Mouse (Mus musculus) intestine, postnatal 0 days (tissue): ENCODE data around the gene Mcam. TPM values are rescaled to one million over a fixed set of nuclear protein-coding genes. Genes with fewer than 3 reads are reported as not detected.

Experiments used
- ATAC-seq: fragments of 200-750 bp; cut with Nextera tagmentation; 2 replicates; pipeline ENCODE4 v1.8.0; 2017; ENCODE audit warnings: mild to moderate bottlenecking, moderate TSS enrichment, moderate library complexity
- H3K27ac ChIP-seq: fragments of 300-500 bp; sonication (generic); 2 replicates; pipeline ENCODE4 v1.5.1; 2014; ENCODE audit warnings: mild to moderate bottlenecking, low read depth, low read length, moderate library complexity
- H3K27me3 ChIP-seq: fragments of 300-500 bp; sonication (generic); replicated peaks from 2 replicates; pipeline ENCODE4 v1.6.1; 2014; ENCODE audit warnings: low read length, mixed read lengths; ENCODE audit not compliant: control insufficient read depth, insufficient read depth
- H3K36me3 ChIP-seq: fragments of 300-500 bp; sonication (generic); 2 replicates; pipeline ENCODE4 v1.6.1; 2014; ENCODE audit warnings: mild to moderate bottlenecking, moderate library complexity; ENCODE audit not compliant: control insufficient read depth, insufficient read depth
- H3K4me1 ChIP-seq: fragments of 300-500 bp; sonication (generic); replicated peaks from 2 replicates; pipeline ENCODE4 v1.6.1; 2014; ENCODE audit warnings: antibody characterized with exemption, low read length, mixed read lengths; ENCODE audit not compliant: control insufficient read depth, insufficient read depth
- H3K4me2 ChIP-seq: fragments of 300-500 bp; sonication (generic); replicated peaks from 2 replicates; pipeline ENCODE4 v1.6.1; 2014; ENCODE audit warnings: low read depth, mild to moderate bottlenecking, moderate library complexity
- H3K4me3 ChIP-seq: fragments of 300-500 bp; sonication (generic); 2 replicates; pipeline ENCODE4 v1.5.1; 2014; ENCODE audit warnings: low read depth, low read length
- H3K9ac ChIP-seq: fragments of 300-500 bp; sonication (generic); 2 replicates; pipeline ENCODE4 v1.6.1; 2014; ENCODE audit warnings: mild to moderate bottlenecking, low read depth, low read length
- H3K9me3 ChIP-seq: fragments of 300-500 bp; sonication (generic); 2 replicates; pipeline ENCODE4 v1.6.1; 2016; ENCODE audit warnings: mixed run types; ENCODE audit not compliant: control insufficient read depth
- CTCF ChIP-seq: sonication (generic); IDR thresholded peaks from 2 replicates; pipeline ENCODE4 v1.5.1; 2016; ENCODE audit warnings: low read depth, mild to moderate bottlenecking, control low read depth, antibody characterized with exemption, moderate library complexity
- WGBS: fragments of 180-500 bp; shearing (Covaris S2); extraction: QIAGEN DNeasy Blood & Tissue Kit; methylation state at CpG from one replicate; pipeline ENCODE4 v1.1.7; 2014; 5-methylcytosine and 5-hydroxymethylcytosine counted together
- polyA plus RNA-seq: library from polyadenylated mRNA; unstranded; fragments of >200 nt; fragmentation: Nextera tagmentation; extraction: Ambion mirVana; gene quantifications from 2 replicates; pipeline ENCODE4 v1.2.1, GENCODE M21; 2015

The Mcam gene
- polyA plus RNA-seq, 1 experiment from 2014 or later, result 31.5 TPM

GRCm38 (mm10) chr9:44125546-44126428, 8.5 kb upstream of the Mcam start:
- no peak overlapping the region; the same call in 1 of the 2 replicates for H3K27ac ChIP-seq
- no peak overlapping the region for H3K4me3 ChIP-seq
- H3K4me1 ChIP-seq, result 0 out of 2 replicates have a peak, but pooled peaks cover 4% of the 10 kb centered on the region
- H3K27me3 ChIP-seq, result 0 out of 2 replicates have a peak, but pooled peaks cover 6% of the 10 kb centered on the region
- peak overlapping the region; percentile 35 for H3K4me2 ChIP-seq
- TF ChIP-seq CTCF, result peak; percentile 94
- ATAC-seq, result no peak
- H3K9ac ChIP-seq, result no peak overlapping the region
- H3K36me3 ChIP-seq, result no peaks in the 10 kb centered on the region
- 27% methylated on average over 18 of the region's 18 CpGs for WGBS
- no peaks in the 10 kb centered on the region for H3K9me3 ChIP-seq

GRCm38 (mm10) chr9:44126746-44127145, 7.5 kb upstream of the Mcam start:
- 83% methylated on average over 3 of the region's 3 CpGs for WGBS
- no peaks in the 10 kb centered on the region for H3K36me3 ChIP-seq
- H3K4me2 ChIP-seq, result no peak overlapping the region
- H3K4me1 ChIP-seq, result 0 out of 2 replicates have a peak, but pooled peaks cover 4% of the 10 kb centered on the region
- no peak for TF ChIP-seq CTCF
- H3K4me3 ChIP-seq, result no peak overlapping the region
- H3K9ac ChIP-seq, result no peak overlapping the region
- no peak for ATAC-seq
- no peaks in the 10 kb centered on the region for H3K9me3 ChIP-seq
- H3K27ac ChIP-seq, result no peak overlapping the region
- peaks cover 6% of the 10 kb centered on the region; the same call in 1 of the 2 replicates for H3K27me3 ChIP-seq

DNA sequence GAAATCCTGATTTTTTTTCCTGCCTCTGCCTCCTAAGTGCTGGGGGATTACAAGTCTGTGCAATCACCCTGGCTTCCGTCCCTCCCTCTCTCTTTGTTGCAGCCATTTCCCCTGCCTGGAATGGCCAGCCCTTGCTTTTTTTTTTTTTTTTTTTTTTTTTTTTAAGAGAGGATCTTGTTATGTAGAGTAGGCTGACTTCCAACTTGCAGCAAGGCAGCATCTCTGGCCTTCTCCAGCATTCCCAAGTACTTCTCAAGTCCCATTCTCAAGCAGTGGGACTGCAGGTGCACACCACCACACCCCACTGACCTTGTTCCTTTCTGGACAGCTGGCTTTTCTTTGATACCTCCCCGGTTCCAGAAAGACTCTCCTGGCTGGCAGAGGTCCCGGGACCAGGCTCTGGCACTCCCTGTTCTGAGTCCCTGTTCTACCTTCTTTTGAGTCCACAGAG, 6.9 kb upstream of the Mcam start:
- 60% methylated on average over 3 of the region's 3 CpGs for WGBS
- Histone ChIP-seq H3K9me3 (no peaks in the 10 kb centered on the region), H3K36me3 (no peaks in the 10 kb centered on the region), H3K4me3 (no peak overlapping the region), H3K4me2 (no peak overlapping the region), H3K27me3 (peaks cover 8% of the 10 kb centered on the region; the same call in 1 of the 2 replicates), H3K4me1 (0 out of 2 replicates have a peak, but pooled peaks cover 4% of the 10 kb centered on the region), H3K27ac (no peak overlapping the region), H3K9ac (no peak overlapping the region)
- TF ChIP-seq CTCF, result no peak
- no peak for ATAC-seq

- Histone ChIP-seq H3K27ac (peak overlapping the region; percentile 66), H3K4me3 (peak overlapping the region; percentile 39), H3K36me3 (no peaks in the 10 kb centered on the region), H3K9ac (peak overlapping the region; percentile 23), H3K4me2 (peak overlapping the region; percentile 62), H3K9me3 (no peaks in the 10 kb centered on the region), H3K27me3 (peaks cover 20% of the 10 kb centered on the region), H3K4me1 (0 out of 2 replicates have a peak, but pooled peaks cover 4% of the 10 kb centered on the region)
- TF ChIP-seq CTCF, result no peak
- 10% methylated on average over 9 of the region's 9 CpGs for WGBS
- ATAC-seq, result peak; percentile 3; the same call in 1 of the 2 replicates
These were observed 4.6 kb upstream of the Mcam start for GRCm38 (mm10) chr9:44129633-44130032.

DNA sequence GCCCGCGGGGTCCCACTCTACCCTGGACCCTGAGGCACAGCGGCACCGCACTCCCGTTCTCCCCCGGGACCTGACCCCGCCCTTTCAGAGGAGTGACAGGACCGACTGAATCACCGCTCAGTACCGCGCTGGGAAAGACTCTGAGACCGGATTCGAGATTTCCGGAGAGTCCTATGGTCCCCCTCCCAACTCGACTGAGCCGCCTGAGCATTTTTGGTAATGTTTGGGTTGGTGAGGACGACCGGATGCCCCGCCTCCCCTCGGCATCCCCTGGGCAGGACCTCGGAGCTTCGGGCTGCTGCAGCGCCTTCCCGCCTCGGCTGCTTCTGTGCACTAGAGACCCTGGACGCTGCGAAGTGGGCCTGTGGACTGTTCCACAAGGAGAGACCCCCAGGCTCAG, 4.2 kb upstream of the Mcam start:
- under 1% methylated on average over 27 of the region's 27 CpGs for WGBS
- H3K27me3 ChIP-seq, result peaks cover 22% of the 10 kb centered on the region
- H3K36me3 ChIP-seq, result no peaks in the 10 kb centered on the region
- peak overlapping the region; percentile 39 for H3K4me3 ChIP-seq
- H3K27ac ChIP-seq, result peak overlapping the region; percentile 66
- TF ChIP-seq CTCF, result 0 out of 2 replicates have a peak, but pooled peaks have one; percentile 1
- peak overlapping the region; percentile 62 for H3K4me2 ChIP-seq
- H3K9me3 ChIP-seq, result no peaks in the 10 kb centered on the region
- ATAC-seq, result peak; percentile 53
- peak overlapping the region; percentile 23 for H3K9ac ChIP-seq
- 0 out of 2 replicates have a peak, but pooled peaks cover 4% of the 10 kb centered on the region for H3K4me1 ChIP-seq

DNA sequence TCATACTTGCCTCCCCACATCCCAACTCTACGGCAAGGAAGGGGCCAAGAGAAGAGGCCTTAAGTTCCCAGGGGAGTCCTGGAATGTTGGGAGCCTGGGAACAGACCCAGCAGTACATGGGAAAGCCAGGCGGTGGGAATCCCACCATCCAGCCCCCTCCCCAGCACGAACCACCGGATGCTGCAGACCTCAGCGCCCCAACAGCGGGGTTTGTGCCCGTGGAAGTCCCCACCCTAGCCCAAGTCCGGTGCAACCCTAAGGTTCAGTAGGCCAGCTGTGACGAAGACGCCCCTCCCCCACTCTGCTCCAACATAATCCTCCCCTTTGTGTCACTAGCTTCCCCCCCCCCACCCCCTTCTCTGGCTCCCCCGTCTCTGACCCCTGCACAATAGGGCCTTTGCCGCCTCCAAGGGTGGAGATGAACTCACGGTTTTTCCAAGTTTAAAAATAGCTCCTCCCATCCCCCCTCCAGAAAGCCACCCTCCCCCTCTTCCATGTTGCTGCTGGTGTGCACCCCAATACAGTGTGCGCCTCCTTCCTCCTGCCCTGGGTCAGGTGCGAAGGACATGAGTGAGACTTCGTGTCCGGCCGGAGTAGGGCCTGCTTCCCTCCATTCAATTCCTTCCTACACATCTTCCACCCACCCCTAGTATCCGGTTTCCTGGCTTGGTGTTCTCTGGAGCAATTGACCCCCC, 3.5 kb upstream of the Mcam start:
- peak overlapping the region; percentile 62 for H3K4me2 ChIP-seq
- no peak overlapping the region for H3K9ac ChIP-seq
- ATAC-seq, result peak; percentile 12; the same call in 1 of the 2 replicates
- H3K4me3 ChIP-seq, result peak overlapping the region; percentile 39
- 31% methylated on average over 19 of the region's 19 CpGs for WGBS
- H3K27ac ChIP-seq, result peak overlapping the region; percentile 66
- H3K36me3 ChIP-seq, result no peaks in the 10 kb centered on the region
- TF ChIP-seq CTCF, result no peak
- H3K4me1 ChIP-seq, result 0 out of 2 replicates have a peak, but pooled peaks cover 4% of the 10 kb centered on the region
- peaks cover 24% of the 10 kb centered on the region for H3K27me3 ChIP-seq
- no peaks in the 10 kb centered on the region for H3K9me3 ChIP-seq
